Mouse (Mus musculus) stomach, postnatal 0 days (tissue): ENCODE measurements at regions not wholly inside any gene's neighbourhood (a gene's known extent, or its start where the extent isn't known, plus 50 kb on each side); places are given as distances from the start of the nearest gene placed in this dataset.
A peak's percentile ranks its signal among the peaks of the same experiment; 100 is the strongest.

Source experiments
- ATAC-seq: fragments of 200-750 bp; cut with Nextera tagmentation; 2 replicates; pipeline ENCODE4 v1.8.0; 2017; ENCODE audit not compliant: low FRiP score, low TSS enrichment
- DNase-seq: peaks from one replicate; pipeline ENCODE4 v3.0.0-alpha.2; 2016; ENCODE audit warnings: low spot score
- H3K27ac ChIP-seq: fragments of 300-500 bp; sonication (generic); replicated peaks from 2 replicates; pipeline ENCODE4 v1.5.1; 2014; ENCODE audit warnings: mild to moderate bottlenecking, control low read depth
- H3K27me3 ChIP-seq: fragments of 300-500 bp; sonication (generic); 2 replicates; pipeline ENCODE4 v1.6.1; 2014; ENCODE audit warnings: low read length; ENCODE audit not compliant: control insufficient read depth, insufficient read depth
- H3K36me3 ChIP-seq: fragments of 300-500 bp; sonication (generic); 2 replicates; pipeline ENCODE4 v1.6.1; 2014; ENCODE audit warnings: low read length, mixed read lengths; ENCODE audit not compliant: control insufficient read depth, insufficient read depth
- H3K4me1 ChIP-seq: fragments of 300-500 bp; sonication (generic); replicated peaks from 2 replicates; pipeline ENCODE4 v1.6.1; 2014; ENCODE audit warnings: antibody characterized with exemption; ENCODE audit not compliant: control insufficient read depth, insufficient read depth
- H3K4me2 ChIP-seq: fragments of 300-500 bp; sonication (generic); replicated peaks from 2 replicates; pipeline ENCODE4 v1.6.1; 2014; ENCODE audit warnings: low read depth, mild to moderate bottlenecking, control low read depth, moderate library complexity
- H3K4me3 ChIP-seq: fragments of 300-500 bp; sonication (generic); 2 replicates; pipeline ENCODE4 v1.5.1; 2014; ENCODE audit warnings: low read depth, low read length, control low read depth
- H3K9ac ChIP-seq: fragments of 300-500 bp; sonication (generic); 2 replicates; pipeline ENCODE4 v1.6.1; 2014; ENCODE audit warnings: mild to moderate bottlenecking, low read length, control low read depth, mixed read lengths
- H3K9me3 ChIP-seq: fragments of 300-500 bp; sonication (generic); 2 replicates; pipeline ENCODE4 v1.6.1; 2016; ENCODE audit warnings: low read length; ENCODE audit not compliant: control insufficient read depth
- CTCF ChIP-seq: IDR thresholded peaks from 2 replicates; pipeline ENCODE4 v1.5.1; 2016; ENCODE audit warnings: antibody characterized with exemption, low read depth, mild to moderate bottlenecking, moderate library complexity
- EP300 ChIP-seq: optimal IDR thresholded peaks from 2 replicates; pipeline ENCODE3; 2016; ENCODE audit warnings: antibody characterized with exemption
- WGBS: fragments of 180-500 bp; shearing (Covaris S2); extraction: QIAGEN DNeasy Blood & Tissue Kit; methylation state at CpG from one replicate; pipeline ENCODE4 v1.1.7; 2014; 5-methylcytosine and 5-hydroxymethylcytosine counted together

DNA sequence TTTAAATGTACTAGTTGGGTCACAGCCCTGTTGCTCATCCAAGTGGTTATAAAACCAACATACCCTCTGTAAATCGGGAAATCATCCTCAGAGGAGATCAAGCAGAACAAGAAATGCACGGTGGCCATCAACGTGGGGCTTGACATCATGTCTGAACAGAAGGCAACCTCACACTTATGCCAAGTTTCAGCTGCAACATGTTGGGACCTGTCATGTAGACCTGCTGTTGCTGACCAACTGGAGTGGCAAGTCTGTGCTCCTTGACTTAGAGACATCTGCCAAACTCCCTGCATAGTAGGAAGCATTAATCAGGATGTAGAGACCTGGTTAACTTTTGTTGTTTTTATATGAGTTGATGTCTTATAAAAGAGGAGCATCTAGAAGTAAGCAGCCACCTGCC is 244.0 kb upstream of the Fam98a start:
- Histone ChIP-seq H3K9ac (no peak overlapping the region), H3K27me3 (no peaks in the 10 kb centered on the region), H3K4me2 (no peak overlapping the region), H3K9me3 (no peaks in the 10 kb centered on the region), H3K4me1 (no peaks in the 10 kb centered on the region), H3K4me3 (no peak overlapping the region), H3K27ac (no peak overlapping the region), H3K36me3 (no peaks in the 10 kb centered on the region)
- 86% methylated on average over 3 of the region's 3 CpGs for whole genome bisulfite sequencing
- ATAC-seq, result no peak
- no peak for TF ChIP-seq CTCF
- no peak for TF ChIP-seq EP300
- DNase-seq, result no peak

DNA sequence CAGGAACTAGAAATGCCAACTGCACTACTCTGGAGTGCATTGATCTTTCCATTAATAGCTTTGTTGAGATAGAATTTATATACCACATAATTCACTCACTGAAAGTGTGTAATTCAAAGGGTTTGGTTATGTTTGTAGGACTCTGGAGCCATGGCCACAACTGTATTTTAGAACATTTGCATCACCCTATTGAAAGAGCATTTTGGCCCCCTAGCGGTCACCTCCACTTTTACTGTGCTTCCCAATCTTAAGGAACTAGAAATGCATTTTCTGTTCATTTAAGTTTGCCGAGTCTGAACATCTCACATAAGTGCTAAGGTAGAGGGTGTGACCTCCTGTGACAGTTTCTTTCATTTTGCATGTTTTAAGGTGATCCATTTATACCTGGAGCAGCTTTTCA is 228.0 kb upstream of the Fam98a start:
- H3K27ac ChIP-seq, result no peak overlapping the region
- no peak overlapping the region for H3K9ac ChIP-seq
- DNase-seq, result no peak
- no peaks in the 10 kb centered on the region for H3K27me3 ChIP-seq
- no peak overlapping the region for H3K4me3 ChIP-seq
- WGBS, result 30% methylated on average over 2 of the region's 2 CpGs
- ATAC-seq, result no peak
- no peaks in the 10 kb centered on the region for H3K4me1 ChIP-seq
- no peaks in the 10 kb centered on the region for H3K9me3 ChIP-seq
- H3K4me2 ChIP-seq, result no peak overlapping the region
- no peaks in the 10 kb centered on the region for H3K36me3 ChIP-seq
- no peak for TF ChIP-seq EP300
- TF ChIP-seq CTCF, result peak; percentile 59

DNA sequence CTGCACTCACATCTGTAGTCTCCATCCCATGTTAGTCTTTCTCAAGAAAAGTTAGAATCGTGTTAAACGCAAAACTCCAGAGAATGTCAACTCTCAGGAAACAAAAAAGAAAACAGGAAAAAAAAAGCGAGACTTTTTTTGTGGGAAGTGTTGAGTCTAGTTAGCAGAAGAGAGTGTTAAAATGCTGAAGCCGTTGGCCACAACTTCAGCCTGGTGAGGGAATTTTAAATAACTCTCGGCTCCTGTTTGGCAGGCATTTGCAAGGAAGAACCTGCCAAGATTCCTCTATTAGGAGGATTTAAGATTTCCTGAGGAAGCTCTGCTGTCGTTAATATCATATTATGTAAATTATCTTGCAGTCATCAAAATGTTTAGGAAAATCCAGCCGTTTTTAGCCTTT is 224.9 kb upstream of the Fam98a start:
- no peak overlapping the region for H3K9ac ChIP-seq
- DNase-seq (no peak), ATAC-seq (no peak)
- no peaks in the 10 kb centered on the region for H3K9me3 ChIP-seq
- 44% methylated on average over 7 of the region's 7 CpGs for WGBS
- TF ChIP-seq EP300 (no peak), CTCF (no peak)
- no peak overlapping the region for H3K27ac ChIP-seq
- no peaks in the 10 kb centered on the region for H3K36me3 ChIP-seq
- H3K27me3 ChIP-seq, result no peaks in the 10 kb centered on the region
- H3K4me1 ChIP-seq, result no peaks in the 10 kb centered on the region
- no peak overlapping the region for H3K4me2 ChIP-seq
- H3K4me3 ChIP-seq, result no peak overlapping the region

DNA sequence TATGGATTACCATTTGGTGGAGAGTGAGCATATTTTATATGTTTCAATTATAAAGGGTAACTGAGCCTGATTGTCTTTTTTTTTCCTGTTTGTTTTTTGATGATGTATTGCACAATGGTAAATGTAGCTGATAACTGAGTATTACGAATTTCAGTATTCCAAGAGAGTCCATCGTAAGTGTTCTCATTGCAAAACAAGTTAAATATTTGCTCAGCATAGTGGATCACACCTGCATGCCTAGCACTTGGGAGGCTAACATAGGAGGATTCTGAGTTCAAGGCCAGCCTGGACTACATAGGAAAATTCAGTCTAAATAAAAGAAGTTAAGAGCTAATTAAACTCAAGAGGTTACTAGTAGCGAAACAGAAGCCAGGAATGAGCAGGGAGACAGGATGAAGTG is 223.8 kb upstream of the Fam98a start:
- Histone ChIP-seq H3K9me3 (no peaks in the 10 kb centered on the region), H3K4me1 (no peaks in the 10 kb centered on the region), H3K36me3 (no peaks in the 10 kb centered on the region), H3K27ac (no peak overlapping the region), H3K4me3 (no peak overlapping the region), H3K9ac (no peak overlapping the region), H3K27me3 (no peaks in the 10 kb centered on the region), H3K4me2 (no peak overlapping the region)
- ATAC-seq (no peak), DNase-seq (no peak)
- TF ChIP-seq EP300 (no peak), CTCF (no peak)
- 70% methylated on average over 3 of the region's 3 CpGs for WGBS

DNA sequence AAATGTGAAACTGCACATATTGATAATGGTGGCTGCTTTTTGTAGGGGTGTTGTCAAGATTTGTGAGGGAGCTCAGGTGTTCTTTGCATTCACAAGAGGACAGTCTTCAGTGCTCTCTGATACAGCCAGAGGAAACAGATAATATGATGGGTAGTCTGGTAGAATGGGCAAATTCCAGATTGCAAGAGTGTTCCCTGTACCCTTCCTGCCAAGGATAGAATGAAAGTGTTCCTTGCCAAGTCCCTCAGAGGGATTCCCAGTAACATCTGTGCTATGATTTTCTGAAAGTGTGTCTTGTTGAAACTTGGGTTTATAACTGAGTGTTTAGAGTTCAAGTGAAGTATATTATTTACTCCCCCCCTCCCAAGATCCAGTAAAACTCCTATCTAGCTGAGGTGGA is 221.1 kb upstream of the Fam98a start:
- no peak overlapping the region for H3K9ac ChIP-seq
- H3K4me1 ChIP-seq, result no peaks in the 10 kb centered on the region
- H3K27ac ChIP-seq, result no peak overlapping the region
- ATAC-seq, result no peak
- H3K36me3 ChIP-seq, result no peaks in the 10 kb centered on the region
- H3K9me3 ChIP-seq, result no peaks in the 10 kb centered on the region
- H3K4me2 ChIP-seq, result no peak overlapping the region
- H3K4me3 ChIP-seq, result no peak overlapping the region
- H3K27me3 ChIP-seq, result no peaks in the 10 kb centered on the region
- DNase-seq, result no peak
- TF ChIP-seq EP300, result no peak
- TF ChIP-seq CTCF, result no peak

DNA sequence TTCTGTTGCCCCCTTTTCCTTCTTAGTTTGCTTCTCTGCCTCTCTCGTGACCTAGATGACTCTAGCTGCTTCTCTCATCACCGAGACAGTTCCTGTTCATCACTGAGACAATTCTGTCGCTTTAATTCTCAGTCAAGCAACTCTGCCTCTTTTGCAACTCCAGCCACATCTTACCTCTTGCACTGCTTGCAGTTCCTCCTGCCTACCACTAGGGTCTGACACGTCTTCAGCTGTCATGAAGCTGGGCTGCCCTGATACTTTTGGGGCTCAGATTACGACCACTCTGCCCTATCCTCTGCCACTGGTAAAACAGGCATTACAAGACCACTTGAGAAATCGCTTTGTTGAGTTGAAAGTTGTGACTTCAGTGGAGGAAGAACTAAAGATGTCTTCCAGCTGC is 216.9 kb upstream of the Fam98a start:
- Histone ChIP-seq H3K4me1 (no peaks in the 10 kb centered on the region), H3K27me3 (no peaks in the 10 kb centered on the region), H3K9ac (no peak overlapping the region), H3K4me3 (no peak overlapping the region), H3K36me3 (no peaks in the 10 kb centered on the region), H3K9me3 (no peaks in the 10 kb centered on the region), H3K27ac (no peak overlapping the region), H3K4me2 (no peak overlapping the region)
- TF ChIP-seq CTCF (peak; percentile 20; the same call in 1 of the 2 replicates), EP300 (no peak)
- ATAC-seq (no peak), DNase-seq (no peak)
- 81% methylated on average over 6 of the region's 6 CpGs for WGBS

DNA sequence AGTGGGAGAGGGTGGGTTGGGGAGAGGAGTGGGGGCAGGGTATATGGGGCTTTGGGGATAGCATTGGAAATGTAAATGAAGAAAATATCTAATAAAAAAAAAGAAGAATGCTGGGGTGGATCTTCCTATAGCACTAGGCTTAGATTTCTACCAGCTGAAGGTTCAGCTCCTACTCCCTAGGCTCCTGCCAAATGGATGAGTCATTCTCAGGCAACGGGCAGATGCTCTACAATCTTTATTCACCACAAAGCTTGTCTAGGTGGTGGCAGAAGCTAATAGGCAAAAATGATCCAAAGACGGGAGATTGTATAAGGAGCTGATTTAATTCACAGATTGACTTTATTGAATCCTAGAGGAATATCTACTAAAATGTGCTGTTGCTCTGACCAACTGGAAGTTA is 211.6 kb upstream of the Fam98a start:
- H3K9me3 ChIP-seq, result no peaks in the 10 kb centered on the region
- DNase-seq, result no peak
- no peaks in the 10 kb centered on the region for H3K4me1 ChIP-seq
- no peaks in the 10 kb centered on the region for H3K36me3 ChIP-seq
- H3K4me2 ChIP-seq, result no peak overlapping the region
- no peak for ATAC-seq
- no peak overlapping the region for H3K4me3 ChIP-seq
- H3K27ac ChIP-seq, result no peak overlapping the region
- WGBS, result 75% methylated on average over 2 of the region's 2 CpGs
- no peak for TF ChIP-seq CTCF
- TF ChIP-seq EP300, result no peak
- H3K9ac ChIP-seq, result no peak overlapping the region
- no peaks in the 10 kb centered on the region for H3K27me3 ChIP-seq
